In the genomic region with DNA sequence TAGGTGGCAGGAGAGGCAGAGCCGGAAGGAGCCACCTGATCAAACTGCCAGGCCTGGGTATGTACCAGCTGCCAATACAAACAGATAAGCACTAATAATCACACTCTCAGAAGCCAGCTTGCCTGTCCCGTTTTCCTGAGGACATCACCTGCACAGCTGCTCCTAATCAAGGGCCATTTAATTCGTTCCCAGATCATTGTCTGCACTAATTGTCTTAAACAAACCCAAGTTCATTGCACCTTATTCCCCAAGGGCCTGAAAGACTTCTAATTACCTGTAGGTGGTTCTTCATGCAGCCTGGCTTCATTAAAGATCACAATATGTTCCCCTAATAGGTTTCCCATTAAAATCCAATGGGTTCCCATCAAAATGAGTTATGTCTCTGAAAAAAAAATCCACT, we compare ENCODE assay signal across 27 mouse cellular contexts. TPM values are rescaled to one million over a fixed set of nuclear protein-coding genes. Genes with fewer than 3 reads are reported as not detected.
A peak's percentile ranks its signal among the peaks of the same experiment; 100 is the strongest.
DNase-seq lines count a peak whose midpoint lies in the region; ATAC-seq and TF ChIP-seq lines count a peak whose summit lies in the region.
"Had no signal": no experiment of that assay in that cellular context is flagged by ENCODE, and none has a peak within 500 bp of the region (broad histone marks: within the 10 kb centered on the region; RNA-seq: fewer than 3 reads in every experiment).

No protein-coding gene starts in this region.

- H3K27ac ChIP-seq in embryonic facial prominence, embryonic 14.5 days (replicated peaks; ENCODE audit: low read depth, low read length): no peak overlapping the region
- H3K27ac ChIP-seq in embryonic facial prominence, embryonic 10.5 days (replicated peaks): no peak overlapping the region
- no peak overlapping the region for H3K27ac ChIP-seq in hindbrain, embryonic 14.5 days
- no peak overlapping the region for H3K27ac ChIP-seq in hindbrain, embryonic 13.5 days
- H3K27ac ChIP-seq in midbrain, postnatal 0 days (ENCODE audit: low read depth, low read length): no peak overlapping the region
- no peak overlapping the region for H3K27ac ChIP-seq in midbrain, embryonic 14.5 days (replicated peaks; ENCODE audit: low read depth, low read length)
- no peak overlapping the region for H3K27ac ChIP-seq in neural tube, embryonic 15.5 days (replicated peaks)
- H3K27ac ChIP-seq: forebrain, embryonic 13.5 days; gastrocnemius, adult 2 months; heart, embryonic 15.5 days; hindbrain, embryonic 12.5 days had no signal

- H3K36me3 ChIP-seq in embryonic facial prominence, embryonic 14.5 days (ENCODE audit: control insufficient read depth, insufficient read depth, low read length): no peaks in the 10 kb centered on the region
- H3K36me3 ChIP-seq in embryonic facial prominence, embryonic 10.5 days (replicated peaks): no peaks in the 10 kb centered on the region
- no peaks in the 10 kb centered on the region for H3K36me3 ChIP-seq in hindbrain, embryonic 14.5 days (replicated peaks; ENCODE audit: control insufficient read depth, insufficient read depth)
- H3K36me3 ChIP-seq in hindbrain, embryonic 13.5 days: no peaks in the 10 kb centered on the region
- H3K36me3 ChIP-seq in midbrain, postnatal 0 days (ENCODE audit: insufficient read depth, low read length): no peaks in the 10 kb centered on the region
- no peaks in the 10 kb centered on the region for H3K36me3 ChIP-seq in midbrain, embryonic 14.5 days (ENCODE audit: control insufficient read depth, insufficient read depth, low read length)
- H3K36me3 ChIP-seq in neural tube, embryonic 15.5 days: no peaks in the 10 kb centered on the region
- H3K36me3 ChIP-seq: heart, embryonic 12.5 days; heart, embryonic 15.5 days; hindbrain, embryonic 12.5 days had no signal

- TF ChIP-seq CTCF in midbrain, postnatal 0 days (IDR thresholded peaks at IDR 0.05): no peak

- peaks cover 7% of the 10 kb centered on the region for H3K4me1 ChIP-seq in embryonic facial prominence, embryonic 14.5 days (ENCODE audit: control insufficient read depth, insufficient read depth, low read length)
- no peaks in the 10 kb centered on the region for H3K4me1 ChIP-seq in embryonic facial prominence, embryonic 10.5 days
- peaks cover 4% of the 10 kb centered on the region for H3K4me1 ChIP-seq in hindbrain, embryonic 14.5 days (replicated peaks; ENCODE audit: control insufficient read depth, insufficient read depth, low read length)
- peaks cover 14% of the 10 kb centered on the region for H3K4me1 ChIP-seq in hindbrain, embryonic 13.5 days (replicated peaks)
- H3K4me1 ChIP-seq in midbrain, postnatal 0 days (ENCODE audit: insufficient read depth, low read length): no peaks in the 10 kb centered on the region
- H3K4me1 ChIP-seq in midbrain, embryonic 14.5 days (ENCODE audit: control insufficient read depth, insufficient read depth, low read length): no peaks in the 10 kb centered on the region
- peaks cover 20% of the 10 kb centered on the region for H3K4me1 ChIP-seq in neural tube, embryonic 15.5 days
- H3K4me1 ChIP-seq: hindbrain, embryonic 12.5 days had no signal

- 52% methylated on average over 3 of the region's 3 CpGs for WGBS in embryonic facial prominence, embryonic 14.5 days
- 75% methylated on average over 3 of the region's 3 CpGs for WGBS in embryonic facial prominence, embryonic 10.5 days
- 71% methylated on average over 3 of the region's 3 CpGs for WGBS in hindbrain, embryonic 14.5 days
- 62% methylated on average over 3 of the region's 3 CpGs for WGBS in hindbrain, embryonic 13.5 days
- whole genome bisulfite sequencing in midbrain, postnatal 0 days: 81% methylated on average over 3 of the region's 3 CpGs
- WGBS in midbrain, embryonic 14.5 days: 75% methylated on average over 3 of the region's 3 CpGs
- WGBS in neural tube, embryonic 15.5 days: 58% methylated on average over 3 of the region's 3 CpGs

- no peaks in the 10 kb centered on the region for H3K27me3 ChIP-seq in embryonic facial prominence, embryonic 14.5 days (replicated peaks; ENCODE audit: control insufficient read depth, insufficient read depth, low read length)
- no peaks in the 10 kb centered on the region for H3K27me3 ChIP-seq in embryonic facial prominence, embryonic 10.5 days (replicated peaks; ENCODE audit: low read depth, poor library complexity, severe bottlenecking)
- no peaks in the 10 kb centered on the region for H3K27me3 ChIP-seq in hindbrain, embryonic 14.5 days (ENCODE audit: control insufficient read depth, insufficient read depth, low read length)
- peaks cover 5% of the 10 kb centered on the region; the same call in 1 of the 2 replicates for H3K27me3 ChIP-seq in hindbrain, embryonic 13.5 days
- H3K27me3 ChIP-seq in midbrain, postnatal 0 days (ENCODE audit: insufficient read depth, low read length): no peaks in the 10 kb centered on the region
- no peaks in the 10 kb centered on the region for H3K27me3 ChIP-seq in midbrain, embryonic 14.5 days (ENCODE audit: control insufficient read depth, insufficient read depth, low read length)
- H3K27me3 ChIP-seq in neural tube, embryonic 15.5 days (replicated peaks): no peaks in the 10 kb centered on the region
- H3K27me3 ChIP-seq: forebrain, embryonic 13.5 days; heart, embryonic 12.5 days; heart, embryonic 15.5 days; hindbrain, embryonic 12.5 days had no signal

- no peak overlapping the region for H3K4me3 ChIP-seq in embryonic facial prominence, embryonic 14.5 days (ENCODE audit: low read depth, low read length)
- no peak overlapping the region for H3K4me3 ChIP-seq in embryonic facial prominence, embryonic 10.5 days
- no peak overlapping the region for H3K4me3 ChIP-seq in hindbrain, embryonic 14.5 days (replicated peaks; ENCODE audit: low read length)
- no peak overlapping the region for H3K4me3 ChIP-seq in hindbrain, embryonic 13.5 days
- H3K4me3 ChIP-seq in midbrain, postnatal 0 days (ENCODE audit: low read depth, low read length): no peak overlapping the region
- H3K4me3 ChIP-seq in midbrain, embryonic 14.5 days (replicated peaks; ENCODE audit: low read depth, low read length): no peak overlapping the region
- H3K4me3 ChIP-seq in neural tube, embryonic 15.5 days (replicated peaks): no peak overlapping the region
- H3K4me3 ChIP-seq: erythroblast, embryonic 14.5 days; forebrain, embryonic 13.5 days; gastrocnemius, adult 2 months; heart, embryonic 12.5 days; heart, embryonic 15.5 days; hindbrain, embryonic 12.5 days had no signal

- no peak overlapping the region for H3K9ac ChIP-seq in embryonic facial prominence, embryonic 14.5 days (ENCODE audit: low read depth, low read length)
- H3K9ac ChIP-seq in hindbrain, embryonic 14.5 days: no peak overlapping the region
- no peak overlapping the region for H3K9ac ChIP-seq in hindbrain, embryonic 13.5 days
- H3K9ac ChIP-seq in midbrain, postnatal 0 days (replicated peaks; ENCODE audit: low read length, poor library complexity, severe bottlenecking): no peak overlapping the region
- H3K9ac ChIP-seq in midbrain, embryonic 14.5 days (replicated peaks; ENCODE audit: low read length): no peak overlapping the region
- no peak overlapping the region for H3K9ac ChIP-seq in neural tube, embryonic 15.5 days (replicated peaks)
- H3K9ac ChIP-seq: forebrain, embryonic 13.5 days; heart, embryonic 12.5 days; heart, embryonic 15.5 days; hindbrain, embryonic 12.5 days had no signal

- no peak; the same call in 1 of the 2 replicates for ATAC-seq in embryonic facial prominence, embryonic 14.5 days (ENCODE audit: low read depth)
- ATAC-seq in hindbrain, embryonic 14.5 days (ENCODE audit: low FRiP score): peak; percentile 39; the same call in 1 of the 2 replicates
- ATAC-seq in hindbrain, embryonic 13.5 days (ENCODE audit: low FRiP score): no peak
- ATAC-seq in midbrain, postnatal 0 days (ENCODE audit: low FRiP score): no peak
- no peak for ATAC-seq in midbrain, embryonic 14.5 days (ENCODE audit: low FRiP score, low TSS enrichment)
- ATAC-seq in neural tube, embryonic 15.5 days (ENCODE audit: low FRiP score): peak; percentile 35; the same call in 1 of the 2 replicates
- ATAC-seq: forebrain, embryonic 13.5 days; forebrain, embryonic 16.5 days; intestine, postnatal 0 days had no signal

- peak; percentile 52 for DNase-seq in embryonic facial prominence, embryonic 14.5 days (ENCODE audit: low spot score)
- DNase-seq in embryonic facial prominence, embryonic 10.5 days (ENCODE audit: low spot score): no peak
- no peak for DNase-seq in hindbrain, embryonic 14.5 days (ENCODE audit: low spot score)
- peak; percentile 57 for DNase-seq in midbrain, postnatal 0 days (ENCODE audit: low spot score)
- DNase-seq in midbrain, embryonic 14.5 days: no peak
- DNase-seq in adrenal gland, adult (ENCODE audit: inconsistent age in 2 of 2, low spot score in 1 of 2): no peak
- DNase-seq: adrenal gland, adult 2 months; adrenal gland, postnatal 14 days; cerebellum, adult 11-12 months; cerebellum, adult 8-10 months; cerebellum, postnatal 10 days; cerebellum, postnatal 36 days; embryo, embryonic 11 days; gastrocnemius, adult 2 months; gastrocnemius, postnatal 14 days; heart, adult 18-20 months; heart, postnatal 10 days; heart, postnatal 36 days had no signal

- no peaks in the 10 kb centered on the region for H3K9me3 ChIP-seq in embryonic facial prominence, embryonic 14.5 days (ENCODE audit: control insufficient read depth, low read length)
- no peaks in the 10 kb centered on the region for H3K9me3 ChIP-seq in embryonic facial prominence, embryonic 10.5 days
- no peaks in the 10 kb centered on the region for H3K9me3 ChIP-seq in hindbrain, embryonic 14.5 days (ENCODE audit: control insufficient read depth, low read length)
- no peaks in the 10 kb centered on the region for H3K9me3 ChIP-seq in hindbrain, embryonic 13.5 days
- H3K9me3 ChIP-seq in midbrain, postnatal 0 days (ENCODE audit: low read length): no peaks in the 10 kb centered on the region
- no peaks in the 10 kb centered on the region for H3K9me3 ChIP-seq in midbrain, embryonic 14.5 days (ENCODE audit: control insufficient read depth, low read length)
- no peaks in the 10 kb centered on the region for H3K9me3 ChIP-seq in neural tube, embryonic 15.5 days (replicated peaks)
- H3K9me3 ChIP-seq: forebrain, embryonic 13.5 days; heart, embryonic 12.5 days; heart, embryonic 15.5 days; hindbrain, embryonic 12.5 days had no signal

- H3K4me2 ChIP-seq in embryonic facial prominence, embryonic 14.5 days (ENCODE audit: low read depth, low read length): no peak overlapping the region
- H3K4me2 ChIP-seq in hindbrain, embryonic 14.5 days (replicated peaks): no peak overlapping the region
- H3K4me2 ChIP-seq in hindbrain, embryonic 13.5 days: no peak overlapping the region
- H3K4me2 ChIP-seq in midbrain, postnatal 0 days (ENCODE audit: low read depth, low read length, poor library complexity, severe bottlenecking): no peak overlapping the region
- no peak overlapping the region for H3K4me2 ChIP-seq in midbrain, embryonic 14.5 days (ENCODE audit: low read length)
- no peak overlapping the region for H3K4me2 ChIP-seq in neural tube, embryonic 15.5 days
- H3K4me2 ChIP-seq: forebrain, embryonic 13.5 days; heart, embryonic 12.5 days; heart, embryonic 15.5 days; hindbrain, embryonic 12.5 days had no signal

RNA-seq across cellular contexts. Expression of gene Nek6, which starts 49.1 kb away (rescaled TPM):
- 95.1 and 117 TPM in 2 replicates for polyA plus RNA-seq in embryonic facial prominence, embryonic 14.5 days (2014; fragmentation: Nextera tagmentation; extraction: Ambion mirVana)
- polyA plus RNA-seq in embryonic facial prominence, embryonic 10.5 days (2016; fragmentation: Nextera tagmentation; extraction: Ambion mirVana): 85.4 and 85.8 TPM in 2 replicates
- 55.0 and 58.4 TPM in 2 replicates for polyA plus RNA-seq in hindbrain, embryonic 14.5 days (2014; fragmentation: Nextera tagmentation; extraction: Ambion mirVana)
- polyA plus RNA-seq in hindbrain, embryonic 13.5 days (2015; fragmentation: Nextera tagmentation; extraction: Ambion mirVana): 57.3 and 58.0 TPM in 2 replicates
- 21.8 and 22.8 TPM in 2 replicates for total RNA-seq in midbrain, postnatal 0 days (2014; rRNA removed)
- polyA plus RNA-seq in midbrain, postnatal 0 days (2015; fragmentation: Nextera tagmentation; extraction: Ambion mirVana): 56.0 and 62.8 TPM in 2 replicates
- 59.8 and 62.3 TPM in 2 replicates for polyA plus RNA-seq in midbrain, embryonic 14.5 days (2014; fragmentation: Nextera tagmentation; extraction: Ambion mirVana)
- polyA plus RNA-seq in neural tube, embryonic 15.5 days (2015; fragmentation: Nextera tagmentation; extraction: Ambion mirVana): 51.0 and 57.5 TPM in 2 replicates

Comparison
In these comparisons a context has a peak if more than half of its experiments do, and no peak if none do; other contexts are left out.
1. ATAC-seq: peak in hindbrain, embryonic 14.5 days (single experiment) and neural tube, embryonic 15.5 days (single experiment); none in embryonic facial prominence, embryonic 14.5 days (single experiment), hindbrain, embryonic 13.5 days (single experiment), midbrain, postnatal 0 days (single experiment) and midbrain, embryonic 14.5 days (single experiment).
2. DNase-seq: peak in embryonic facial prominence, embryonic 14.5 days (single experiment) and midbrain, postnatal 0 days (single experiment); none in embryonic facial prominence, embryonic 10.5 days (single experiment), hindbrain, embryonic 14.5 days (single experiment), midbrain, embryonic 14.5 days (single experiment) and adrenal gland, adult (0 of 2).